Mouse (Mus musculus): ENCODE measurements at regions not wholly inside any gene's neighbourhood (a gene's known extent, or its start where the extent isn't known, plus 50 kb on each side); places are given as distances from the start of the nearest gene placed in this dataset.
"Not testable (repeated sequence)": the region's sequence is repeated elsewhere in the genome, so short reads cannot be mapped to it uniquely, and the experiment has no call there.

- Histone ChIP-seq H3K27ac (no peak overlapping the region), H3K79me2 (ENCODE audit: inconsistent target) (no peaks in the 10 kb centered on the region), H3K4me3 (ENCODE audit: inconsistent target) (no peak overlapping the region), H3K36me3 (ENCODE audit: inconsistent target) (no peaks in the 10 kb centered on the region)
- WGBS (ENCODE audit: missing documents) = 0% methylated on average over 1 of the region's 1 CpGs
Measured at GRCm38 (mm10) chr12:114641089-114641488, 1097.4 kb downstream of the Adam6a start.

GRCm38 (mm10) chr12:114646372-114646771 is 1102.7 kb downstream of the Adam6a start:
- Histone ChIP-seq H3K27ac (no peak overlapping the region), H3K36me3 (ENCODE audit: inconsistent target) (no peaks in the 10 kb centered on the region), H3K79me2 (ENCODE audit: inconsistent target) (no peaks in the 10 kb centered on the region), H3K4me3 (ENCODE audit: inconsistent target) (no peak overlapping the region)
- 18% methylated on average over 3 of the region's 3 CpGs for WGBS (ENCODE audit: missing documents)

GRCm38 (mm10) chr12:114650432-114651101 is 1106.9 kb downstream of the Adam6a start:
- not testable (repeated sequence) for H3K36me3 ChIP-seq (ENCODE audit: inconsistent target); H3K27ac ChIP-seq; H3K79me2 ChIP-seq (ENCODE audit: inconsistent target); H3K4me3 ChIP-seq (ENCODE audit: inconsistent target)
- 0% methylated on average over 1 of the region's 1 CpGs for WGBS (ENCODE audit: missing documents)

DNA sequence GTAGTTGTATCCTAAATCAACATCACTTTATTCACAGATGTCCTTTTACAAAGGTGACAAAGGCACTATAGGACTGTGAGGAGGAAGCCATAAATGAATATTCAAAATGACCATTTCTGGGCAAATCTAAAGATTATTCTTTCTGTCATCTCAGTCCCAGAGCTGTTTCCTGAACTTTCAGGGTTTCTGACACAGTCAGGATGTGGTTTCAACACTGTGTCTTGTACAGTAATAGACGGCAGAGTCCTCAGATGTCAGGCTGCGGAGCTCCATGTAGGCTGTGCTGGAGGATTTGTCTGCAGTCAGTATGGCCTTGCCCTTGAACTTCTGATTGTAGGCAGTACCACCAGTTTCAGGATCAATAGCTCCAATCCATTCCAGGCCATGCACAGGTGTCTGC is 1113.4 kb downstream of the Adam6a start:
- not testable (repeated sequence) for H3K79me2 ChIP-seq (ENCODE audit: inconsistent target); H3K36me3 ChIP-seq (ENCODE audit: inconsistent target); H3K4me3 ChIP-seq (ENCODE audit: inconsistent target); H3K27ac ChIP-seq
- WGBS (ENCODE audit: missing documents) = no CpG with 5 or more reads among the region's 2 CpGs
